Mouse (Mus musculus): Measurements from ENCODE around the gene Itgb3.

- no peak for TF ChIP-seq MAX (IDR thresholded peaks at IDR 0.05; ENCODE audit: low read depth)
- no peak for TF ChIP-seq POLR2A (IDR thresholded peaks at IDR 0.05; ENCODE audit: insufficient read length, low read depth)
- TF ChIP-seq CEBPB (IDR thresholded peaks at IDR 0.05; ENCODE audit: insufficient read depth, poor library complexity, severe bottlenecking) = no peak
- TF ChIP-seq USF1 (IDR thresholded peaks at IDR 0.05; ENCODE audit: low read depth) = no peak
- TF ChIP-seq TCF12 (IDR thresholded peaks at IDR 0.05; ENCODE audit: insufficient read depth, poor library complexity, severe bottlenecking) = no peak
- TF ChIP-seq E2F4 (IDR thresholded peaks at IDR 0.05; ENCODE audit: insufficient read depth) = no peak
Measured at GRCm38 (mm10) chr11:104630185-104630835, 22.5 kb downstream of the Itgb3 start.
